Mouse (Mus musculus): ENCODE measurements around the gene Aloxe3.

Gene Aloxe3

DNA sequence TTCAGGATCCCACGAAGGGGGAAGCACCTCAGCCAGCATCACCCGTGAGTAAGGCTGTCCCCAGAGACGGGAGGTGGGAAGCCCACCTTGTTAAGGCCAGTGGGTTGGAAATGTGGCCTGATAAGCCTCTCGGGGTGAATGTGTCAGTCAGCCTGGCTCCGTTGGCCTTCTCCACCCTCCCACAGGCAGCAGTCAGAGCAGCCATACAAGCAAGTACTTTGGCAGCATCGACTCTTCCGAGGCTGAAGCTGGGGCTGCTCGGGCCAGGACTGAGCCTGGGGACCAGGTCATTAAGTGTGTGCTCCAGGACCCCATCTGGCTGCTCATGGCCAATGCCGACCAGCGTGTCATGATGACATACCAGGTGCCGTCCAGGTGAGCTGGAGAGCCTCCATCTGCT lies 18.0 kb upstream of the Aloxe3 start:
- DNase-seq (ENCODE audit: low spot score in 2 of 2), result no peak

DNA sequence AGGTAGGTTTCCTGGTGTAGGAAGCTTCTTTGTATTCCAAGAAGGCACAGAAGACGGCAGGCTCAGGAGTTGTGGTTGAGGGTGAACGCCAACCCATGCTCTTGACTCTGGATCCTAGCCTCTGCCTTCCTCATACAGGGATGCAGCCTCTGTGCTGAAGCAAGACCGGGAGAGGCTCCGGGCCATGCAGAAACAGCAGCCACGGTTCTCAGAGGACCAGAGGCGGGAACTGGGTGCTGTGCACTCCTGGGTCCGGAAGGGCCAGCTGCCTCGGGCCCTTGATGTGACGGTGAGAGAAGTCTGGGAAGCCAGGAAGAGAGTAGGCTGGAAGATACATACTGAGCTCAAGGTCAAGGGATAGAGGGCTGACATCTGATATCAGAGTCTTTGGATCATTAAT lies 17.5 kb upstream of the Aloxe3 start:
- DNase-seq (ENCODE audit: low spot score in 2 of 2), result peak in 1 of 2 experiments; percentile 5

DNA sequence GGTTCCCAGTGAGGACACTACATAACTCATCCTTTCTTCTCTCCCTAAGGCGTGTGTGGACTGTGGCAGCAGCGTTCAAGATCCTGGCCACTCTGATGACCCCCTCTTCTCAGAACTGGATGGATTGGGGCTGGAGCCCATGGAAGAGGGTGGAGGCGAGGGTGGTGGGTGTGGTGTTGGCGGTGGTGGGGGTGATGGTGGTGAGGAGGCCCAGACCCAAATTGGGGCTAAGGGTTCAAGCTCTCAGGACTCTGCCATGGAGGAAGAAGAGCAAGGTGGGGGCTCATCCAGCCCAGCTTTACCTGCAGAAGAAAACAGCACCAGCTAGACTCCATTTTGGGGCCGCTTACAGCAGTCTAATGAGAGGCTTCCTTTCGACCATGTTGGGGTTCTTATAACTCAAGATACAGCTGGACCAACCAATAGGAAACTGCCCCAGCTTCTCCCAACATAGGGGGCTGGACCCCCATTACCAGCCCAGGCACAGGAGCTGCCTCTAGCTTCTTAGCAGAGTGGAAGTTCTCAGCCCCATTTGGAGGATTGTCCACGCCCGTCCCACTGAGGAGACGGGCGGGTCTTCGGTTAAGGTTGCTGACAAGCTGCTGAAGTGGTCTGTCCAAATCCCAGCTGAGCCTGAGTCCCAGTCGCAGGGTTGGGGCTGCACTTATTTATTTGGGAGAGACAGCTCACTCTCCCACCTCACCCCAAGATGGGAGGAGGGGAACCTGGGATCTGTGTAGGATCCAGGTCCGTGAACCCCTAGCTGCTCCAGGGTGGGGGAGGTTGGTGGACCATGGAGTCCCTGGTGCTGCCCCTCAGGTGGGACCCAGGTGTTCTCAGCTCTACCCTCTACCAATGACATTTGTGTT lies 16.4 kb upstream of the Aloxe3 start:
- DNase-seq (ENCODE audit: low spot score in 2 of 2), result peak in 1 of 2 experiments; percentile 12

DNA sequence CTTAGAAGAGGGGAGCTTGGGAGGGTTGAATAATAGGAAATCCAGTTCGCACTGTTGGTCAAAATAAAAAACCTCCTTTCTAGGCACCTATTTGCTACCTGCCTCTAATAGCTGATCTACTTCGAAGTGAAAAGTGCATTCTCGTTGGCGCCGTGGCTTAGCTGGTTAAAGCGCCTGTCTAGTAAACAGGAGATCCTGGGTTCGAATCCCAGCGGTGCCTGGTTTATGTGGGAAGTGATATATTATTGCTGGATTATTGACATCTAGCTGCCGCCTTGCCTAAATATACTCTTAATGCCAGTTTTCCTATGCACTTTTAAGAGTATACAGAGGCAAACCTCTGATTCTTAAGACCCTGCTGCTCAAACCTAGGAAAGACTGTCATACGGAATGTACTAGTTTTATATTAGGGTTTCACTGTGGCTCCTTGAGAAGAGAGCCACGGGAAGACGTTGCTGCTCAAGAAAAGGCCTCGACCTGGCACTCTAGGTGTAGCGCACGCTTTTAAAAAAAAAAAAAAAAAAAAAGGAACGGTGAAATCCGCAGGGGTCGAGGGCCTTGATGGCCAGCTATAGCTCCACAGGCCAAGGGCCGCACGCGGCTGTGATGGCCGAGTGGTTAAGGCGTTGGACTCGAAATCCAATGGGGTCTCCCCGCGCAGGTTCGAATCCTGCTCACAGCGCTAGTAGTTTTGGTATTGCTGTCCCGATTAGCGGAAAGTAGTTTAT lies 15.2 kb upstream of the Aloxe3 start:
- DNase-seq (ENCODE audit: low spot score in 2 of 2), result peak; percentile 89 to 92

DNA sequence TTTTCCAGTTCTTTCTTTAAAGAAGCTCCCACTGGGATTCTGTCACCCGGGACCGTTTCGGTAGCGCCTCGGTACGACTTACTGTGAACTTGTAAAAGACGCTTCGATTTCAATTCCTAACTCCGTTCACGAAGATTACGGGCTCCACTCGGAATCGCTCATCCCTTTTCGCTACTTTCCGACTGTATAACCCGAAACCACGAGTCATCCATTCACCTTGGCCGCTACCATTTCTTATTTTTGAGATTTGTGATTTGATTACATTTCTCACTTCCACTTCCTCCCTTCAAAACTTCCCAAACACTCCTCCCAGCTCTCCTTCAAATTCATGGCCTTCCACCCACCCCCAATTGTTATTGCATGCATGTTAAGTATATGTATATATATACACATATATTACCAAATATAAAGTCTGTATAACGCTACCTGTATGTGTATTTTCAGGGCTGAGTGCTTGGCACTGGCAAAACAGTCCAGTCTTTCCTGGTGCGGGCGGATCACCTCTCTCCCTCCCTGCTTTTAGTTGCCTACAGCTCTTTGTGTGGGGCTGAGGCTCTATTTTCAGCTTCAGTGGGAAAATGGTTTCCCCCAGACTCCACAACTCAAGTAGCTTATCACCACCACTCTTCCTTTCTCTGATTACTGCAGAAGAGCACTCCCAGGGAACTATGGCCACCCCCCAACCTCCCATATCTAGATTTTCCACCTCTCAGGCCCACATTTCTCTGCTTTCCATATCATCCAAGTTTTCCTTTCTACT lies 14.5 kb upstream of the Aloxe3 start:
- peak in 1 of 2 experiments; percentile 11 for DNase-seq (ENCODE audit: low spot score in 2 of 2)

DNA sequence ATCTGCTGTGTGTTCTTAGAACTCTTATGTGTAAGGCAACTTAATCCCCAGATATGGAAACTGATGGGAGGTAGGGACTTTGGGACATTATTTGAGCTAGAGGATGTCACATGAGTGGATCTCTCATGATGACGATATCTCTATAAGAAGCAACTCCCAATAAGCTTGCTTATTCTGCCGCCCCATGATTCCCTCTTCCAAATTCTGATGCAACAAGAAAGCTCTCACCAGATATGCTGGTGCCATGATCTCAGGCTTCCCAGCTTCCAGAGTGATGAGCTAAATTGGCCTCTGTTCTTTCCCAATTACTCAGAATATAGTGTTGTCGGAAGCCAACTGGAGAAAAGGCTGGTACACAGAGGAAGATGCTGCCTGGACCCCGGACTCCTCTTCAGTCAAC lies 13.8 kb upstream of the Aloxe3 start:
- peak in 1 of 2 experiments; percentile 10 for DNase-seq (ENCODE audit: low spot score in 2 of 2)

DNA sequence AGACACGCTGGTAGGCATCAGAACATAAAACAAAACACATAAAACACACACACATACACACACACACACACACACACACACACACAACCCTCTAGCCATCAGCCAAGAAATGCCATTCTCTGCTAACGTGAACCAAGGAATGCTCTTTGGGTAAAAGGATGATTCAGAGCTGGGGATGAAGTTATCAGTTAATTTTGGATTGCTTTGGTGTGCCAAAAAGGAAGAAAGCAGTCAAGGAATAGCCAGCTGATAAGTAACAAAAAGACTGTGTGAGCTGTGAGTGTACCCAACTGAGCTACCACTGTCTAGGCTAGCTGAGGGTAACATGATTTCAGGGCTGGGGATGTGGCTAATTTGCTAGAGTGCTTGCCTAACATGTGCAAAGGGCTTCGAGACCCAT lies 11.7 kb upstream of the Aloxe3 start:
- no peak for DNase-seq (ENCODE audit: low spot score in 2 of 2)

DNA sequence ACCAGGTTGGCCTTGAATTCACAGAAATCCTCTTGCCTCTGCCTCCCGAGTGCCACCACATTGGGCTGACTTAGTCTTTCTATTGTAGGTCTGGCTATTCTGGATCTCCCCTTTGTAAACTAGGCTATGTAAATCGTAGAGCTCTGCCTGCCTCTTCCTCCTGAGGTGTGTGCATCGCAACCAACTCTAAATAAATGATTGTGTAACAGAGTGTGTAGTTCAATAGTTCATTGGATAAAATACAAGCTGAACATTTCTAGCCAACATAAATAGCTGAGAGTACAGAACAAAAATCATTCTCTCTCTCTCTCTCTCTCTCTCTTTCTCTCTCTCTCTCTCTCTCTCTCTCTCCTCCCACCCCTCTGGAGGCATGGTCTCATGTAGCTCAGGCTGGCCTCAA lies 11.1 kb upstream of the Aloxe3 start:
- DNase-seq (ENCODE audit: low spot score in 2 of 2), result no peak

DNA sequence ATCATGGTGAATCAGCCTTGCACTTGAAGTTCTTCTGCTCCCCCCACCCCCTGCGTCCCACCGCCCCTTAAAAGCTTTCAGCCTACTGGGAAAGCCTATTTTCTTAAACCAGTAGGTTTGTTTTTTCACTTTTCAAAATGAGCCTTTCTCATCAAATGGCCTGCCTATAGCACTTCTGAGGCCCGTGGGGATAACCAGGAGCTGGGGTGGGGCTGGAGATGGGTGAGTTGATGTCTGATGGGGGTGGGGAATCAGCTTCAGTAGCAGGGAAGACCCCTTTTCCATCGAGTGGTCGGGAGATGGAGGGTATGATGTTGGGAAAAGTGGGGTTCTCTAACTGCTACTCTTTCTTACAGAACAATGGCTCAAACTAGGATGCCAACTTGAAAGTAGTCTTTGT lies 8.9 kb upstream of the Aloxe3 start:
- no peak for DNase-seq (ENCODE audit: low spot score in 2 of 2)

DNA sequence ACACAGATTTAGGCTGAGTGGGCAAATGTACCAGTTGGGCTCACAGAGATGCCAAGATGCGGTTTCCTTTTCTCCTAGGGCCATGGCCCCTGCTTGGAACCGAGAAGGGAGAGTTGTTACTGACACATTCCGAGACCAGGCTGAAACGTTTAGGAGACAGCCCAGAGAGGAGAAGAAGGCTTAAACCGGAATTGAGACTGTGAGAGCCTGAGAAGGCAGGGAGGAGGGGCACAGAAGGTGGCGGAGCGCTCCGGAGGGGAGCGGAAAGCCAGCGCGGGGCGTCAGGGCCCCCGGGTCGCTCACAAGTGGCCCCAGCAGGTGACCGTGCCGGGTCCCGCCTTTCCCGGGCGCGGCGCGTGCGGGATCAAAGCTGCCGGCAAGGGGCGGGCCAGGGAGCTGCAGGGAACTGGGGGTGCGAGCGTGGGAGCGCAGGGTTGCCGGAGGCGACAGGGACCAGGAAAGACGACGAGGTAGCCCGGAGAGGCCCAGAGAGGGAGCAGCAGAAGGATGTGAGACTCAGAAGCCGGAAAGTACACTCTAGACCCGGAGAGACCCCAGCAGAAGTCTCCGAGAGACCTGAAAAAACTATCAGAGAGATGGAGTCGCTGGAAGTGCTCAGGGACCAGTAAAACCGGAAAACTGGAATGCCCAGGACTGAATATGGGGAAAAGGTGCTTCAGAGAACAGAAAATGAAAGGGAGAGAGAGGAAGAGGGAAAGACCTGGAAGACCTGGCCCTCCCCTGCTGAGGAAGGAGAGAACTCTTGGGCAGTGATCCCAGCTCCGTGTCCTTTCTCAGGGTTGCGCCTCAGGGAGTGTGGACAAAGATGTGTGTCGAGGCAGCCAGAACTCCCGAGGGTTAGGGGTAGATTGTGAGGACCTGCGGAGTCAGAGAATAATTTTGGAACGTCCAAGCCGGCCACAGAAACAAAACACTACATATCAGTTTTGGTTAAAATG lies 7.7 kb upstream of the Aloxe3 start:
- DNase-seq (ENCODE audit: low spot score in 2 of 2), result no peak

DNA sequence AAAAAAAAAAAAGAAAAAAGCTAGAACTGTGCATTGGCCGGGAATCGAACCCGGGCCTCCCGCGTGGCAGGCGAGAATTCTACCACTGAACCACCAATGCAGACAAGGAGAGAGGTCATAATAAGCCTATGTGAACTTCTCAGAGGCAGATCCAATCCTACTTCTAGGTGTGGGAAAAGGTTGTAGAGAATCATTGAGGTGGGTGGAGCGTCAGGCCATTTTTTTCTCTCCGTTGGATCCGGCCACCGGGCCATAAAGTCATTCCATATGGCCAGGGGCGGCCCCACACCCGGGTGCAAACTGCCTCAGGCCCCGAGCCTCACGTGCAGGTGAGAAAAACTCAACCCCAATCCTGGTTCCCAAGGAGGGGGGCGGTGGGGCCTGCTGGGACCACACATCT lies 6.9 kb upstream of the Aloxe3 start:
- peak; percentile 71 to 90 for DNase-seq (ENCODE audit: low spot score in 2 of 2)

DNA sequence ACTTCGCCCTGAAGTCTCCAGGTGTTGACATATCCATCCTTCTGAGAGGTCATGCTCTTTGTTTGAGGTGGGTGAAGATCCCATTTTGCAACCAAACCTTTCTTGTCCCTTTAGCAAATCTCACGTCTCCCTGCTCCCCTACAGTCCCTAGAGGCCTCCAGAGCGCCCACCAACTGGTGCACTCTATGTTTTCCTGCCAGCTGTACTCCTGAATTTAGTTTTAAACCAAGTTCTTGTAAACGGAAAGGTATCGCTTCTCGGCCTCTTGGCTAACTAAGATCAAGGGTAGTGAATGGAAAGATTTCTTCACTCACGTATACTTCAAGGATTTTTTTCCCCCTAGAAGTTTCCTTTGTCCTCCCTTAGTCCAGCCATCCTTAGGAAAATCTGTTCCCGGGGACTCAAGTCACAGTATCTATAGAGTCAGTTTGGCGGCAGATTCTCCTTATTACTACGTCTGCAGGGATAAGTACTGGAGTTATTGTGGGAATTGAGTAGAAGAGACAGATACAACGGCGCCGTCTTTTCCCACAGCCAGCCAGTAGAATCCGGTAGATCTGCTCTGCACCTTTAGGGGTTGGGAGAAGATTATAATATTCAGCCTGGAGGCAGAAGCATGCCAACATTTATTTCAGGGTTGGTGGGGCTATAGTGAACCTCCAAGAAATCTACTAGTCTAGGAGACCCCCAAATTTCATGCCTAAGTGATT lies 6.1 kb upstream of the Aloxe3 start:
- DNase-seq (ENCODE audit: low spot score in 2 of 2), result no peak

DNA sequence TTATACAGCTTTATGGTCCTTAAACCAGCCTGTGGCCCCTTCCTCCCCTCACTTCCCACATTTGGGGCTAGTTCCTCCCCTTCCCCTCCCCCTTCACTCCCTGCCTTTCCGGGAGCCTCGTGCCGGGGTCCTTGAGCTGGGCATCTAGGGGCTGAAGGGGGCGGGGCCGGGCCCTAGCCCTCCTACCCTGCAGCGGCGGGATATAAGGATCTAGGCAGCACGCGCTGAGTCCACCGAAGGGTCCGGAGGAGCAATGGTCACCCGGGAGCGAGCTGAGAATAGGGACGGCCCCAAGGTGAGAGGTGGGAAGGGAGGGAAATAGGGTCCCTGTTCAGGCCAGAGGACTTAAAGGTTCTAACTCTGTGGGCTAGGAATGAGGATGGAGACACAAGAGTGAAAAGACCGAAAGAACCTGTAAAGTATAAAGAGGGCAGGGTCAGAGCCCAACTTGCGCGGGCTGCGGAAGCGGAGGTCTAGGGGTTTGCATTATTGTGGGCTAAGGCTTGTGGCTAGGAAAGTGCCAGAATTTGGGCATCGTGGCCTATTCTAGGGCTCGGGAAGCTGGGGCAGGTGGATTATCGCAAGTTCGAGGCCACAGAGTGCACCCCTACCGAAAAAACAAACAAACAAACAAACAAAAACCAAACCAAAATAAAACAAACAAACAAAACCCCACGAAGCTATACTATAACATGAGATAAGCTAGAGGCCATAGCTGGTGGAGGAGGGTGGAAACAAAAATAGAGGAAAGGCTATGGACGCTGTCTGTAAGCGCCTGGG lies 5.3 kb upstream of the Aloxe3 start, which contains the start of gene Hes7:
Gene Hes7 (plus strand): TSS at position 184 of the 780 bp plus-strand sequence.
- no peak for DNase-seq (ENCODE audit: low spot score in 2 of 2)

DNA sequence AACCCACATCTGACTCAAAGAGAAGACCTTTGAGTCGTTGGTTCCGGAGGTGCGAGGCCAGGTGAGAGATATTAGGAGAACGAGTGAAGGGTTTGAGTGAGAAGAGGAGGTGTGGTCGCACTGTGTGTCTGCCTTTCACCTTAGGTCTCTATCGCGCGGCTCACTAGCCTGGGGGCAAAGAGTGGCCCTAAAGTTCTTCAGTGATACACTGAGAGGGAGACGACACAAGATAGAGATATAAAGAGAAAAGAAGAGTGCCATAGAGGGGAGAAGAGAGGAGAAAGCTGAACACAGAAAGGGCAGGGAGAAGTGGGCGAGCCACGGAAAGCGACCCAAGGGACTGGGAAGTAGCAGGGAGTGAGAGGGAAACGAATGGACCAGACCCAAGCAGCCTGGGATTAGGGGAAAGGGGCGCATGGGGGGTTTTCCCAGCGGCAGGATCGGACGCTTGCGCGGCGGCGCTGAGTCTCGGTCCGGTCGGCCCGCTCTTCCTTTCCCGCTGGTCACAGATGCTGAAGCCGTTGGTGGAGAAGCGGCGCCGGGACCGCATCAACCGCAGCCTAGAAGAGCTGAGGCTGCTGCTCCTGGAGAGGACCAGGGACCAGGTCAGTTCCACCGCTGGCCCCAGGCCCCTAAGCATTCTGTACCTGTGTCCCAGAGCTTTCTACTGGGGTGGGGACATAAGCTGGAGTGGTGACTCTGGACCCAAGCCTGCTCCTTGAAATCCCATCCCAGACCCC lies 4.5 kb upstream of the Aloxe3 start:
- peak in 1 of 2 experiments; percentile 17 for DNase-seq (ENCODE audit: low spot score in 2 of 2)

DNA sequence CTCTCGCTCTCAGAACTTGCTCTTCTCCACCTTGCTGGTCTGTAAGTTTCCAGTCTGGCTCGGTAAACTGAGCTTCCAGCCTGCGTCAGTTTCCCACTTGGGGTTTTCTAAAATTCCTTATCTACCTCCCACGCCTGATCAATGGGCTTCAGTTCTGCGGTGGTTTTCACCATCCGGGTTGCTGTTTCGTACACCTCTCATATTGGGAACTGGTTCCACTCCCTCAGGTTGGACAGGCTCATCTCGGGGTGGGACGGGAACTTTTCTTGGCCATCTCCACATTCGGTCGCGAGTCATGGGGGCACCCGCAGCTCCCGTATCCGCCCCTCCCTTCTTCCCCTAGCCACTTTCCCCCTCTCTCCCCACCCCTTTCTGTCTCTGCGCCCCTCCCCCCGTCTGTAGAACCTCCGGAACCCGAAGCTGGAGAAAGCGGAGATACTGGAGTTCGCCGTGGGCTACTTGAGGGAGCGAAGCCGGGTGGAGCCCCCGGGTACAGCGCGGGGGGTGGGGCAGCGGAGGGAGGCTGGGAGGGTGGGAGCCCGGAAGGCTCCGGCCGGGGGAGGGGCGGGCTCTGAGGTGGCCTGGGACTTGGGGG lies 3.9 kb upstream of the Aloxe3 start:
- DNase-seq (ENCODE audit: low spot score in 2 of 2), result peak in 1 of 2 experiments; percentile 11

DNA sequence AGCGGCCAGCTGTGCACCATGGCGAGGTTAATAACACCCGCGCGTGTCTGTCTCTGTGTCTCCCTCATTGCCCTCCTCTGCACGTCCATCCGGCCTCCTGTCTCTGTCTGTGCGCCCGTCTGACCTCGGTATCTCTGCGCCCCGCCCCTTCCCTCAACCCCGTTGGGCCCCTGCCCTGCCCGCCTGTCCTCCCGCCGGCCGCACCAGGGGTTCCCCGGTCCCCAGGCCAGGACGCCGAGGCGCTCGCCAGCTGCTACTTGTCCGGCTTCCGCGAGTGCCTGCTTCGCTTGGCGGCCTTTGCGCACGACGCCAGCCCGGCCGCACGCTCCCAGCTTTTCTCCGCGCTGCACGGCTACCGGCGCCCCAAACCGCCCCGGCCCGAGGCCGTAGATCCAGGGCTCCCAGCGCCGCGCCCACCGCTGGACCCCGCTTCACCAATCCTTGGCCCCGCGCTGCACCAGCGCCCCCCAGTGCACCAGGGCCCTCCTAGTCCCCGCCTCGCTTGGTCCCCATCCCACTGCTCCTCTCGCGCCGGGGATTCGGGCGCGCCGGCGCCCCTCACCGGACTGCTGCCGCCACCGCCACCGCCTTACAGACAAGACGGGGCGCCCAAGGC lies 3.3 kb upstream of the Aloxe3 start, which contains the start of gene 9130213A22Rik:
Gene 9130213A22Rik (minus strand): TSS at position 254 of the 616 bp plus-strand sequence.
- DNase-seq (ENCODE audit: low spot score in 2 of 2), result peak; percentile 78 to 82

DNA sequence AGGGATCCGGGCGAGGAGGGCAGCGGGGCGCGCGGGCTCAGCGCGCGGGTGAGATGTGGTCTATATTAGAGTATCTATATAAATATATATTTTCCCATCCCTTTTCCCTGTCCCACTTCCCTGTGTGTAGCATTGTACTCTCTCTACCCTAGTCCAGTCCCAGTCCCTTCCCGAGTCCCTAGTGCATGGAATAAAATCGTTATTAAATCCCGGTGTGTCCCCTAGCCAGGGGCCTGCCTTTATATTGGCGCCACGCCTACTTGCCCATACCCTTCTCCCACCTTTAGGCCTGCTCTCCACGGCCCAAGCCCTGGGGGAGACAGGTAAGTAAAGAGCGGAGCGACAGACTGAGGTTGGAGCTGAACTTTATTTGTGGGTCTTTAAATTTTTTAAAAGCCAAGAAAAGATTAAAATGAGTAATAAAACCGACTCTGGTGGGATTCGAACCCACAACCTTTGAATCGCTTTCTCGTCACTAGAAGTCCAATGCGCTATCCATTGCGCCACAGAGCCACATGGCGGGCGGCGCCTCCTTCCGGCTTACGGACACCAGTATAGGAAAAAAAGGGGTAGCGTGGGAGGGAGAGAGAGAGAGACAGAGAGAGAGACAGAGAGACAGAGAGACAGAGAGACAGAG lies 2.5 kb upstream of the Aloxe3 start:
- DNase-seq (ENCODE audit: low spot score in 2 of 2), result peak; percentile 92 to 95

Data from frontal cortex, postnatal 25 days (tissue).